Mouse (Mus musculus): ENCODE measurements at regions not wholly inside any gene's neighbourhood (a gene's known extent, or its start where the extent isn't known, plus 50 kb on each side); places are given as distances from the start of the nearest gene placed in this dataset.

DNA sequence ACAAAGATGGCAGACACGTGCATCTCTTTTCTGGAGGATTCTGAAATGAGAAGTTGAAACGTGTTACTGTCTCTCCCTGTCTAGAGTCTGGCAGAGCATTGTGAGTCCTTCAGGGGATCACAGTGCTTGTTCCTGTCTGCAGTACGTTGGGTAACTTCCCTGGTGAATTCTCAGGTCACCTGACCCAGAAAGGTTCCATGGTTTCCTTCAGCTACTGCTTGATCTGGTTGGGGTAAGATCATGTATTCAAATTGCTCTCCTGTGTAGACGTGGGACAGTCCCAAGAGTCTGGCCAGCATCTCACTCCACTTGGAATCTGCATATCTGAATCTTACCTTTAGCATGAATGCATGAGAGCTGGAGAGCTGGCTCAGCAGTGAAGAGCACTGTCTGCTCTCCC lies 350.0 kb downstream of the Gpat3 start:
- no peak for DNase-seq
- no peak overlapping the region for H3K4me3 ChIP-seq (ENCODE audit: control insufficient read depth, insufficient read depth, low read length)
- TF ChIP-seq POLR2A (IDR thresholded peaks at IDR 0.05; ENCODE audit: control insufficient read depth, extremely low read depth, insufficient read depth, low read length, poor library complexity) (no peak), CTCF (IDR thresholded peaks at IDR 0.05; ENCODE audit: borderline replicate concordance, control insufficient read depth, extremely low read depth, insufficient read depth, low read length, poor library complexity) (no peak)
- no peaks in the 10 kb centered on the region for H3K36me3 ChIP-seq (ENCODE audit: control insufficient read depth, insufficient read depth, low read length)
- whole genome bisulfite sequencing, result 79% methylated on average over 4 of the region's 4 CpGs
- no peaks in the 10 kb centered on the region for H3K4me1 ChIP-seq (replicated peaks; ENCODE audit: control insufficient read depth, insufficient read depth, low read length)
- H3K27me3 ChIP-seq (ENCODE audit: control insufficient read depth, insufficient read depth, low read length), result no peaks in the 10 kb centered on the region
- no peak overlapping the region for H3K27ac ChIP-seq (ENCODE audit: control insufficient read depth, insufficient read depth, low read length)

DNA sequence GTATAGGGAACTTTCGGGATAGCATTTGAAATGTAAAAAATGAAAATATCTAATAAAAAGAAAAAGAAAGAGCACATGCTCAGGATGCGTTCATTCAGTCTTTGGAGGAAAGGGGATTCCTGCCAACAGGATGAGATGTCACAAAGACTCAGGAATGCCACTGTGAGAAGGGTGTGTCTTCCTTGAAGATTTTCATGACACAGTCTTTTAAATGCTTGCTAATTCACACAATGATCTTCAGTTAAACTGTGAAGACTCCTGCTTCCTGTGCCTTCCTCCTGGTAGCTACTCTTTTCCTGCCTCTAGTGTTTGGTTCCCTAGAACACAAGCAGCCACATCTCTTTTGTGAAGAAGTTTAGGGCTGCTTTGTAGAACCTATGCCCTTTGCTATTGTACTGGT lies 345.5 kb downstream of the Gpat3 start:
- Histone ChIP-seq H3K27ac (ENCODE audit: control insufficient read depth, insufficient read depth, low read length) (no peak overlapping the region), H3K27me3 (ENCODE audit: control insufficient read depth, insufficient read depth, low read length) (no peaks in the 10 kb centered on the region), H3K36me3 (ENCODE audit: control insufficient read depth, insufficient read depth, low read length) (no peaks in the 10 kb centered on the region), H3K4me1 (replicated peaks; ENCODE audit: control insufficient read depth, insufficient read depth, low read length) (no peaks in the 10 kb centered on the region), H3K4me3 (ENCODE audit: control insufficient read depth, insufficient read depth, low read length) (no peak overlapping the region)
- DNase-seq, result no peak
- TF ChIP-seq POLR2A (IDR thresholded peaks at IDR 0.05; ENCODE audit: control insufficient read depth, extremely low read depth, insufficient read depth, low read length, poor library complexity) (no peak), CTCF (IDR thresholded peaks at IDR 0.05; ENCODE audit: borderline replicate concordance, control insufficient read depth, extremely low read depth, insufficient read depth, low read length, poor library complexity) (no peak)
- WGBS, result 95% methylated on average over 2 of the region's 2 CpGs

DNA sequence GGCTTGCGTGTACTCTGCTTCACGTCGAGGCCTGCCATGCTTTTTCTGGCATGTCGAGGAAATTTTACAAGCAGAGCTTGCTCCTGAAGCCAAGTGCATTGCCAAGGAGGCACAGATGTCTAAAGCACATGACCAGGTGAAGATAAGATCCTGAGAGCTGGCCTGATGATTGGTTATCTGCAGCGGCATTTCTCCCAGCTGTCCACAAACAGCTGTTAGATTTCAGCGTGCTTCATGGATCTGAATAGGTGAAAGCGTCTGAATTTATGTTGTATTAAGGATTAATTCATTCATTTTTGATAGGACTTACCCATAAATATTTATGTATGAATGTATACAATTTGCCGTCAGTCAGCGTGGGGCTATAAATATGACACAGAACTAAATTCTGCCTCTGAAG lies 327.7 kb downstream of the Gpat3 start:
- no peak overlapping the region for H3K27ac ChIP-seq (ENCODE audit: control insufficient read depth, insufficient read depth, low read length)
- H3K4me1 ChIP-seq (replicated peaks; ENCODE audit: control insufficient read depth, insufficient read depth, low read length), result no peaks in the 10 kb centered on the region
- 93% methylated on average over 9 of the region's 9 CpGs for WGBS
- TF ChIP-seq POLR2A (IDR thresholded peaks at IDR 0.05; ENCODE audit: control insufficient read depth, extremely low read depth, insufficient read depth, low read length, poor library complexity) (no peak), CTCF (IDR thresholded peaks at IDR 0.05; ENCODE audit: borderline replicate concordance, control insufficient read depth, extremely low read depth, insufficient read depth, low read length, poor library complexity) (no peak)
- H3K27me3 ChIP-seq (ENCODE audit: control insufficient read depth, insufficient read depth, low read length), result no peaks in the 10 kb centered on the region
- no peak overlapping the region for H3K4me3 ChIP-seq (ENCODE audit: control insufficient read depth, insufficient read depth, low read length)
- H3K36me3 ChIP-seq (ENCODE audit: control insufficient read depth, insufficient read depth, low read length), result no peaks in the 10 kb centered on the region
- DNase-seq, result no peak

DNA sequence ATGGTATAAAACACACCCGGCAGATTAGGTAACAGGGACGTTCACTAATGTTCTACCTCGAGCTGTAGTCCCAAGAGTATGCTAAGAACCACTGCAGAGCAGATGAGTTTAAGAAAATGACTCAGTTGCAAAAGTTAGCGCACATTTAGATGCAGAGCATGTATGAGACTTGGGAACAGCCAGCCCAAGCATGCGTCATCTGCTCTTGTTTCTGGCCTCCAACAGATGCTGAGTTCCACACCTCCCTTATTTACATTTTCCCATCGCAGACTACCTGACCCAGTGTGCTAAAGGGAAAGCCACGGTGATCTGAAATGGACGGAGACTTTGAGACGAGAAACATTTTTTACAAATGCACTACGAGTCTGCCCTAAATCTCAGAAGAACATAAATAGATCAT lies 327.3 kb downstream of the Gpat3 start:
- H3K4me3 ChIP-seq (ENCODE audit: control insufficient read depth, insufficient read depth, low read length), result no peak overlapping the region
- DNase-seq, result no peak
- H3K4me1 ChIP-seq (replicated peaks; ENCODE audit: control insufficient read depth, insufficient read depth, low read length), result no peaks in the 10 kb centered on the region
- H3K36me3 ChIP-seq (ENCODE audit: control insufficient read depth, insufficient read depth, low read length), result no peaks in the 10 kb centered on the region
- H3K27ac ChIP-seq (ENCODE audit: control insufficient read depth, insufficient read depth, low read length), result no peak overlapping the region
- TF ChIP-seq CTCF (IDR thresholded peaks at IDR 0.05; ENCODE audit: borderline replicate concordance, control insufficient read depth, extremely low read depth, insufficient read depth, low read length, poor library complexity) (no peak), POLR2A (IDR thresholded peaks at IDR 0.05; ENCODE audit: control insufficient read depth, extremely low read depth, insufficient read depth, low read length, poor library complexity) (no peak)
- H3K27me3 ChIP-seq (ENCODE audit: control insufficient read depth, insufficient read depth, low read length), result no peaks in the 10 kb centered on the region
- 89% methylated on average over 10 of the region's 10 CpGs for WGBS

DNA sequence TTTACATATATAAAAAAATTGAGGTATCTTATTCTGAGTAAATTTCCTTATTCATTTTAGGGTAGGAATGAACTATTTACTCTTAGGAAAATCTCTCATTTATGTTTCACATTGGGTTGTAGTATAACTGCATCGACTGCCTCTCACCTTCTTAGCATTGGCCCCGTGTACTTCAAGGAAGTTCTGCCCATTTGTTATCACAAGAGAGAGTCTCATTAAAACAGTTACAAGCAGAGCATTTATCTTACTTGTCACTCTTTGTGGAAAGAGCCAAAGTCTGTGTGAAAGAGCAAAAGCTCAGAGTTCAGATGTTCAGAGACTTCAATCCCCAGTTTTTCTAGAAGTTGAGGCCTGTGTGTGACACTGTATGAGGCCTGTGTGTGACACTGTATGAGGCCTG lies 323.6 kb downstream of the Gpat3 start:
- Histone ChIP-seq H3K27ac (ENCODE audit: control insufficient read depth, insufficient read depth, low read length) (no peak overlapping the region), H3K4me1 (replicated peaks; ENCODE audit: control insufficient read depth, insufficient read depth, low read length) (no peaks in the 10 kb centered on the region), H3K4me3 (ENCODE audit: control insufficient read depth, insufficient read depth, low read length) (no peak overlapping the region), H3K27me3 (ENCODE audit: control insufficient read depth, insufficient read depth, low read length) (no peaks in the 10 kb centered on the region), H3K36me3 (ENCODE audit: control insufficient read depth, insufficient read depth, low read length) (no peaks in the 10 kb centered on the region)
- WGBS, result 68% methylated on average over 2 of the region's 2 CpGs
- no peak for TF ChIP-seq CTCF (IDR thresholded peaks at IDR 0.05; ENCODE audit: borderline replicate concordance, control insufficient read depth, extremely low read depth, insufficient read depth, low read length, poor library complexity)
- no peak for TF ChIP-seq POLR2A (IDR thresholded peaks at IDR 0.05; ENCODE audit: control insufficient read depth, extremely low read depth, insufficient read depth, low read length, poor library complexity)
- no peak for DNase-seq

DNA sequence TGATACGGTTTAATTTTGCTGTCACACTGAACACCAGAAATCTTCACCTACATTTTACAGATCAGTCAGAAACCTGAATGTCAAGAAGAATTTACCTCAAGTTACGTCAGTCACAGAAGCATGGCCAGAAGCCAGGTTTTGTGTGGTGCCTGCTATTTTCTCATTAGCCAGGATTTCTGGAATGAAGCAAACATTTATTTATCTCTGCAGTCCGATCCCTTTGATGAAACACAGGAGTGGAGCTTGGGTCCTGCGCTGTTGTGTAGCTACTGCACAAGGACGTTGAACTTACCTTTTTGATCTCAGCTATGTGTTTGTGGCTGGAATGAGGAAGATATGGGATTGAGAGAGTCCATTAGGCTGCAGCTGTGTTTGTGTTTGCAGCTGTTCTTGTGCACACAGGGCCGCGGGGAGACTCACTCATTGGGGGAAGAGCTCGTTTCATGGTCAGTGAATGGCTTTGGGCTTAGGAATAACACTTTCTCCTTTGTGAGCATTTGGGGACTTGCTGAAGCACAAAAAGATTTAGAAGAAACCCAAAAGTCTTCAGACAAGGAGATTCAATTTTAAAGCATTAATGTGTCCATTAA lies 318.2 kb downstream of the Gpat3 start:
- TF ChIP-seq CTCF (IDR thresholded peaks at IDR 0.05; ENCODE audit: borderline replicate concordance, control insufficient read depth, extremely low read depth, insufficient read depth, low read length, poor library complexity) (no peak), POLR2A (IDR thresholded peaks at IDR 0.05; ENCODE audit: control insufficient read depth, extremely low read depth, insufficient read depth, low read length, poor library complexity) (no peak)
- Histone ChIP-seq H3K36me3 (ENCODE audit: control insufficient read depth, insufficient read depth, low read length) (no peaks in the 10 kb centered on the region), H3K27me3 (ENCODE audit: control insufficient read depth, insufficient read depth, low read length) (no peaks in the 10 kb centered on the region), H3K4me1 (replicated peaks; ENCODE audit: control insufficient read depth, insufficient read depth, low read length) (no peaks in the 10 kb centered on the region), H3K4me3 (ENCODE audit: control insufficient read depth, insufficient read depth, low read length) (no peak overlapping the region), H3K27ac (ENCODE audit: control insufficient read depth, insufficient read depth, low read length) (no peak overlapping the region)
- 76% methylated on average over 8 of the region's 8 CpGs for WGBS
- DNase-seq, result no peak

DNA sequence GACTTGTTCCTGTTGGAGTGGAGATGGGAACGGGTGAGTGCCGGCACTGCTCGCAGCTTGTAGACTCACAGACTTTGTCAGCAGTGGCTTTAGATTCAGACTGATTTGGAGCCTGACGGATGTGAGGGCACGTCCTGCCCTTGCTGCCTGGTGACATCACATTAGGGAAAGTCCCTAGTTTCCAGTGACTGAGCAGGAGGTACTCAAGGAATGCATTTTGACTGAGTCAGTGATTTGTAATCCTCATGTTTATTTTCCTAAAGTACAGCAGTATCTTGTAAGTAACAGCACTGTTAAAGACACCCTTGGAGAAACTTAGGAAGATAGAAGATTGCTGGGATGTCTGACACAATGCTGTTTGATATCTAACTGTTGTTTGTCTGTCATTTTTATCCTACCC lies 317.6 kb downstream of the Gpat3 start:
- no peak for TF ChIP-seq CTCF (IDR thresholded peaks at IDR 0.05; ENCODE audit: borderline replicate concordance, control insufficient read depth, extremely low read depth, insufficient read depth, low read length, poor library complexity)
- no peak for TF ChIP-seq POLR2A (IDR thresholded peaks at IDR 0.05; ENCODE audit: control insufficient read depth, extremely low read depth, insufficient read depth, low read length, poor library complexity)
- H3K27me3 ChIP-seq (ENCODE audit: control insufficient read depth, insufficient read depth, low read length), result no peaks in the 10 kb centered on the region
- no peak overlapping the region for H3K4me3 ChIP-seq (ENCODE audit: control insufficient read depth, insufficient read depth, low read length)
- WGBS, result 48% methylated on average over 5 of the region's 5 CpGs
- DNase-seq, result no peak
- no peak overlapping the region for H3K27ac ChIP-seq (ENCODE audit: control insufficient read depth, insufficient read depth, low read length)
- no peaks in the 10 kb centered on the region for H3K4me1 ChIP-seq (replicated peaks; ENCODE audit: control insufficient read depth, insufficient read depth, low read length)
- H3K36me3 ChIP-seq (ENCODE audit: control insufficient read depth, insufficient read depth, low read length), result no peaks in the 10 kb centered on the region
